Mouse (Mus musculus) midbrain, embryonic 15.5 days (tissue): ENCODE results near the gene Spry2. TPM values are rescaled to one million over a fixed set of nuclear protein-coding genes. Genes with fewer than 3 reads are reported as not detected.

Experiments used
- ATAC-seq: fragments of 200-750 bp; cut with Nextera tagmentation; replicated peaks from 2 replicates; pipeline ENCODE4 v1.8.0; 2017; ENCODE audit warnings: moderate TSS enrichment
- H3K27ac ChIP-seq: fragments of 300-500 bp; sonication (generic); 2 replicates; pipeline ENCODE4 v1.5.1; 2015; ENCODE audit warnings: mild to moderate bottlenecking, inconsistent platforms
- H3K27me3 ChIP-seq: fragments of 300-500 bp; sonication (generic); replicated peaks from 2 replicates; pipeline ENCODE4 v1.6.1; 2015; ENCODE audit warnings: inconsistent platforms
- H3K36me3 ChIP-seq: fragments of 300-500 bp; sonication (generic); replicated peaks from 2 replicates; pipeline ENCODE4 v1.6.1; 2015; ENCODE audit warnings: inconsistent platforms
- H3K4me1 ChIP-seq: fragments of 300-500 bp; sonication (generic); 2 replicates; pipeline ENCODE4 v1.6.1; 2015; ENCODE audit warnings: inconsistent platforms
- H3K4me2 ChIP-seq: fragments of 300-500 bp; sonication (generic); 2 replicates; pipeline ENCODE4 v1.6.1; 2015; ENCODE audit warnings: inconsistent platforms, mild to moderate bottlenecking, moderate library complexity
- H3K4me3 ChIP-seq: fragments of 300-500 bp; sonication (generic); 2 replicates; pipeline ENCODE4 v1.5.1; 2015; ENCODE audit warnings: mild to moderate bottlenecking, inconsistent platforms
- H3K9ac ChIP-seq: fragments of 300-500 bp; sonication (generic); 2 replicates; pipeline ENCODE4 v1.6.1; 2015; ENCODE audit warnings: mild to moderate bottlenecking, inconsistent platforms
- H3K9me3 ChIP-seq: fragments of 300-500 bp; sonication (generic); 2 replicates; pipeline ENCODE4 v1.6.1; 2016; ENCODE audit warnings: inconsistent platforms
- WGBS: fragments of 180-500 bp; shearing (Covaris S2); methylation state at CpG from one replicate; pipeline ENCODE4 v1.1.7; 2015; ENCODE audit warnings: mixed read lengths; 5-methylcytosine and 5-hydroxymethylcytosine counted together
- polyA plus RNA-seq: library from polyadenylated mRNA; unstranded; fragments of >200 nt; fragmentation: Nextera tagmentation; extraction: Ambion mirVana; gene quantifications from 2 replicates; pipeline ENCODE4 v1.2.1, GENCODE M21; 2015

Gene Spry2
- polyA plus RNA-seq, 1 experiment from 2014 or later = 24.2 TPM

DNA sequence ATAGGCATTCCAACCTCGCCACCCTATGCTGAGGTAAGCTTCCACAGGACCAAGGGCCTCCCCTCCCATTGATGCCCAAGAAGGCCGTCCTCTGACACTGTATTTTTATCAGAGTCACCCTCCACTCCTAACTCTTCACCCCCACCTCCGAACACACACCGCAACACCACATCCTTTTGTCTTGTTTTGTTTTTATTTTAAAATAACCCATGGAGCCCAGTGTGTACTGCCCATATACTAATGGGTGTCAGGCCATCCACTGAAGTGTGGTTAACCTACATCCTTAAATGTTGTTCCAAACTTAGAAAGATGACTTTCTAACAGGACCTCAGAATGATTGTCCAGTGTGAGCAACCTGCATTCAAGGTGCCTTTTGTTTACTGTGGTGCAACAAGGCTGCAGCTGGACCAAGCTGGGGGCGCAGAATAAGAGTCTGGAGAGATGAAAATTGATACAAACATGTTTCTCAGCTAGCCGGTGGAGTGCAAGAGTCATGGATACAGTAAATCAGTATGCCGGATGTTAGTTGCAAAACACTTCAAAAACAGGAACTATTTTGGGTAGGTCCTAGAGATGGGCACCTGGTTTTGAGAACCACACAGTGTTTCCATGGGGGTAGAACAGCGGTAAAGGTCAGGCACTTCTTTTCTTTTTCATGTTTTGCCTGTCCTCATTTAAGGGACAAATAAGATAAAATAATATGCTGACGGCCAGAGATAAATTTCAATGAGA is 9.8 kb downstream of the Spry2 start:
- Histone ChIP-seq H3K4me3 (no peak overlapping the region), H3K9ac (no peak overlapping the region), H3K27ac (no peak overlapping the region), H3K4me2 (no peak overlapping the region), H3K36me3 (no peaks in the 10 kb centered on the region), H3K4me1 (0 out of 2 replicates have a peak, but pooled peaks cover 3% of the 10 kb centered on the region), H3K9me3 (no peaks in the 10 kb centered on the region), H3K27me3 (no peaks in the 10 kb centered on the region)
- no peak for ATAC-seq
- WGBS = 91% methylated on average over 9 of the region's 9 CpGs

DNA sequence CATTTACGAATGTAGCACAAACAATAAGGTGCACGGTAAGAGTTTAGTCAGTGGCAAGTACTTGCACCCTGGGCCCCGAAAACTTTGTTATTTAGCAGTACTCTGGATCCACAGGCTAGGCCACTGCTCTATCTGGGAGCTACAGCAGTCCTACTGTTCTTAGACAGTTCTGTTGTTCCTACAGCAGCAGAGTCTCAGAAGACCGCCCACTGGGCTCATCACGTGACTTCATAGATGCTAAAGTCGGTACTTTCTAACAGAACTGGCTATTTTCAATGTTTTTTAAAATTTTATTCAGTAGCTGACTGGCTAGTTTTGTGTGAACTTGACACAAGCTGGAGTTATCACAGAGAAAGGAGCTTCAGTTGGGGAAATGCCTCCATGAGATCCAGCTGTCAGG is 11.4 kb downstream of the Spry2 start:
- Histone ChIP-seq H3K27me3 (no peaks in the 10 kb centered on the region), H3K27ac (no peak overlapping the region), H3K9ac (no peak overlapping the region), H3K4me3 (no peak overlapping the region), H3K36me3 (no peaks in the 10 kb centered on the region), H3K9me3 (no peaks in the 10 kb centered on the region), H3K4me2 (no peak overlapping the region), H3K4me1 (no peaks in the 10 kb centered on the region)
- ATAC-seq = no peak
- 89% methylated on average over 6 of the region's 6 CpGs for WGBS

DNA sequence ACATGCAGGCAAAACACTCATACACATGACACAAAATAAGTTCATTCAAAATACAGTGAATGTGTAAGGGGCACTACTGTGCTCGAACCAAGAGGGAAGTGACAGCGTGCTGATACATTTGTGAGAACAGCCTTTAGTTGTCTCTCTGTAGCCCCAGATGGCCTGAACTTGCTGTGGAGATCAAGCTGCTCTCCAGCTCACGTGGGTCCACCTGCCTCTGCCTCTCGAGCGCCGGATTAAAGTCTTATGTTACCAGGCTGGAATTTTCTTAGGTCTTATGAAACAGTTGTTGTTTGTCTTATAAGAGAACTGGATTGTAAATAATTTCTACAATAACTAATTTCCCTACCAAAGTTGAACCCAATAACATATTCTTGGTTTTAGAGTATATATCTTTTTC is 13.4 kb downstream of the Spry2 start:
- Histone ChIP-seq H3K27me3 (no peaks in the 10 kb centered on the region), H3K4me3 (no peak overlapping the region), H3K36me3 (no peaks in the 10 kb centered on the region), H3K27ac (no peak overlapping the region), H3K9me3 (no peaks in the 10 kb centered on the region), H3K4me1 (no peaks in the 10 kb centered on the region), H3K9ac (no peak overlapping the region), H3K4me2 (no peak overlapping the region)
- WGBS = 93% methylated on average over 6 of the region's 6 CpGs
- ATAC-seq = no peak

DNA sequence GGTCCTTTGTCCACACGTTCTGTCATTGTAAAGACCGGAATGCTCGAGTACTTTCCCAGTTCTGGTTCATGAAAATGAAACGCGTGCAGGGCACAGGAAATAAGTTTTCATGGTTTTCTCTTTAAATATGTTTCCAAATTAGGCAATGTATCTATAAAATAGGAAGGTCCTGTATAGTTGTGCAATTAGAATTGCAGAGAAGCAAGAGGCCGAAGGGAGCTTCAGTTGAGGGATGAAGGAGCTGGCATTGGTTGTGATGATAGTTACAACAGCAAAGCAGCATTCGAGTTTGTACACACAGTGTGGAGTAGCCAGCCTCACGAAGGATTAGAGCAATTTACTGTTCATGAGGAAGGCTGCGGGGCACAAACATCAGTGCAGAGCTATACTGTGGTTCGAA is 18.3 kb downstream of the Spry2 start:
- Histone ChIP-seq H3K4me3 (no peak overlapping the region), H3K27me3 (no peaks in the 10 kb centered on the region), H3K27ac (no peak overlapping the region), H3K9me3 (no peaks in the 10 kb centered on the region), H3K4me1 (no peaks in the 10 kb centered on the region), H3K36me3 (no peaks in the 10 kb centered on the region), H3K4me2 (no peak overlapping the region), H3K9ac (no peak overlapping the region)
- 85% methylated on average over 10 of the region's 10 CpGs for WGBS
- ATAC-seq = no peak

DNA sequence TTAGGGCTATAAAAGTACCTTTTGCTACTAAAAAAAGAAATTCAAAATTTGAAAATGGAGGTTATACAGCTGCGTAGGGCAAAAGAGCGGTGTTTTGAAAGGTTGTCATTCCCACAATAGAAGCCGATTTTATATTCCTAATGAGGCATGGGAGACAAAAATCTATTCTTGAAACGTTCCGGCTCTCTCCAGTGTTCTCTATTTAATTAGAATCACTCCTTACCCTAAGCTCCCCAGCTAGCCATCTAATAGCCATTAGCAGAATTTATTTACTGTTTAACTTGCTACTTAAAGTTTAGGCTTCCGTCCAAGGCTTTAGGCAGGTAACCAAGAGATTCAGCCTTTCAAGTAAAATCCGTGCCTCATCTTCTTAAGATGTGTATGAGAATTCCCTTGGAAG is 20.2 kb downstream of the Spry2 start:
- Histone ChIP-seq H3K4me1 (no peaks in the 10 kb centered on the region), H3K4me3 (no peak overlapping the region), H3K36me3 (no peaks in the 10 kb centered on the region), H3K9me3 (no peaks in the 10 kb centered on the region), H3K4me2 (no peak overlapping the region), H3K27me3 (no peaks in the 10 kb centered on the region), H3K9ac (no peak overlapping the region), H3K27ac (no peak overlapping the region)
- 40% methylated on average over 7 of the region's 7 CpGs for WGBS
- ATAC-seq = no peak

DNA sequence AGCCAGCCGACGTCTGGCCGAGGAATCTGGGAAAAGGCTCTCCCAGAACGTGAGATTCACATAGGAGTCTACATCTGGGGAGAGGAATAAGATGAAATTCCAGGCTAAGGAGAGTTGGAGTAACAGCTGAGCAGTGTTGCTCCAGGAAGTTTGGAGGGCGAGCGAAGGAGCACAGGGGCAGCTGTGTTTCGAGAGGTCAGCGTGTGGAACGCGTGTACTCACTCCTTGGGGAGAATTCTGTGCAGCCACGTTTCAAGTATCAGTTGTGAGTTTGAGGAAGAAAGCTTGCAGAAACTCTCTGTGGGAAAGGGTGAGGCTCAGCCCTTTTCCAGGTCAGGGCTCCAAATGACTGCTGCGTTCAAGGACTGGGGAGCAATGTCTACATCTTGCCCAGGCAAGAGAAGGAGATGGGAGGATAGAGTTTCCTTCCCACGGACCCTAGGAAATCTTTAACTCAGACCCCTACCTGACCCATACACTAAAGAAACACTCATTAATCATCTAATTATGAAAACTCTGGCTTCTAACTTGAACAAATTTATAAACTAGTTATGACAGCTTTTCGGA is 26.2 kb downstream of the Spry2 start:
- ATAC-seq = no peak
- Histone ChIP-seq H3K4me3 (no peak overlapping the region), H3K4me1 (no peaks in the 10 kb centered on the region), H3K36me3 (no peaks in the 10 kb centered on the region), H3K9ac (no peak overlapping the region), H3K27ac (no peak overlapping the region), H3K27me3 (no peaks in the 10 kb centered on the region), H3K9me3 (no peaks in the 10 kb centered on the region), H3K4me2 (no peak overlapping the region)
- 84% methylated on average over 14 of the region's 14 CpGs for WGBS

DNA sequence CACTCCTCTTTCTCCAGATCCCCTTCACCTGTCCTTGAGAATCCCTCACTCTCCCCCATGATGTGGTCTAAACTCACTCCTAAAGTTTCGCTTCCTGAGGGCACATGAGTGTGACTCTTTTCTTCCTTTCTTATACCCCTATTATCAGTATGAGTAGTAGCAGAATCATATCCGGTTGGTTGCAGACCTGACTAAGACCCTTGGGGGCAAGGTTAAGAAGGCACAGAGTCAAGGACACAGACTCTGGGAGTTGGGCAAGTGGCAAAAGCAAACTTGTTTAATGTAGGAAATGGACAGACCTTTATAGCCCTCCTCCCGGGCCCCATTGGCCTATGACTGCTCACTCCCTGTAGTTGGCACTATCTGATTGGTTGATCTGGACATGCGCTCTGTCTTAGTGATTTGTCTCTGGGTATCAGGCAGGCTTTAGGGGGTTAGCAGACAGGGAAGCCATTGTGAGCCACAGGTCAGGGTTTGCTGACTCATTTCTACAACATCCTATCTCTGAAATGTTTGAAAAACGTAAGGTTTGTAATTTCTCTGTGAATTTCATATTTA is 31.2 kb downstream of the Spry2 start:
- Histone ChIP-seq H3K4me2 (no peak overlapping the region), H3K9ac (no peak overlapping the region), H3K4me3 (no peak overlapping the region), H3K36me3 (no peaks in the 10 kb centered on the region), H3K27me3 (no peaks in the 10 kb centered on the region), H3K9me3 (no peaks in the 10 kb centered on the region), H3K27ac (no peak overlapping the region), H3K4me1 (no peaks in the 10 kb centered on the region)
- no peak for ATAC-seq
- 94% methylated on average over 5 of the region's 5 CpGs for WGBS

DNA sequence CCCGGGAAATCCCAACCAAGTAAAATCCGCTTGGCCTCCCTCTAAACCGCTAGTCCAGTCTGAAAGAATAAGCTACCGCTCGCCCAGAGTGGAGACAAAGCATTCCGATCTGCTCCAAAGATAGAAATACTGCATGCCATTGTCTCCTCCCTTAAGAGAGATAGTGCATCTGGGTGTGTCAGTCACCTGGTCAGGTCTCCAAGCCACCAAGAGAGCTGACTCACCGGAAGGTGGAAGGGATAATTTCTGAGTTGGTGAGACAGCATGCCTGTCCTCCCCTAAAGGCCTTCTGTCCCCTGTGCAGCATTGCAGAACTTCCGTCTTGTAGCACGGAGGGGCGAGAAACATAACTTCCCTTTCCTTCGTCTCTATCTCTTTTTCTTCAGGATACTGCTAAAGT is 34.4 kb downstream of the Spry2 start:
- Histone ChIP-seq H3K27me3 (no peaks in the 10 kb centered on the region), H3K9ac (no peak overlapping the region), H3K4me2 (no peak overlapping the region), H3K4me1 (no peaks in the 10 kb centered on the region), H3K9me3 (no peaks in the 10 kb centered on the region), H3K4me3 (no peak overlapping the region), H3K36me3 (no peaks in the 10 kb centered on the region), H3K27ac (no peak overlapping the region)
- ATAC-seq = no peak
- WGBS = 75% methylated on average over 11 of the region's 11 CpGs

DNA sequence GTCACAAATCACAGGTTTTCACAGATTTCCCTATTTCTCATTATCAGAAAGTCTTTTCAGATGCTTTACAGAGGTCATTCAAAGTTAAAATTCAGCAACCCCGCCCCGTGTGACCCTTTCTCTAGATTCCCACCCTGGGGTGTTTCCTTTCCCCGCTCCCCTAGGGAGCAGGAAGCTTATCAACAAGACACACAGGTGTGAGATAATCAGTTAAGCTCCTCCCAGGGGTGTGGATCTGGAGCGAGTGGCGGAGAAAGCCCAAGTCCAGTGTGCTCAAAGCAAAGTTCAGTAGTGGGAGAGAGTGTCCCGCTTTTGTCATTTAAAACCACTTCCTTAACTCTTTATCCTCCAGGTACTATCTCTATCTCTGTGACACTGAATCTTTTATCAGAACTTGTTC is 35.7 kb downstream of the Spry2 start:
- Histone ChIP-seq H3K36me3 (no peaks in the 10 kb centered on the region), H3K9me3 (no peaks in the 10 kb centered on the region), H3K4me1 (no peaks in the 10 kb centered on the region), H3K9ac (no peak overlapping the region), H3K4me2 (no peak overlapping the region), H3K4me3 (no peak overlapping the region), H3K27ac (no peak overlapping the region), H3K27me3 (no peaks in the 10 kb centered on the region)
- WGBS = 45% methylated on average over 6 of the region's 6 CpGs
- no peak for ATAC-seq

DNA sequence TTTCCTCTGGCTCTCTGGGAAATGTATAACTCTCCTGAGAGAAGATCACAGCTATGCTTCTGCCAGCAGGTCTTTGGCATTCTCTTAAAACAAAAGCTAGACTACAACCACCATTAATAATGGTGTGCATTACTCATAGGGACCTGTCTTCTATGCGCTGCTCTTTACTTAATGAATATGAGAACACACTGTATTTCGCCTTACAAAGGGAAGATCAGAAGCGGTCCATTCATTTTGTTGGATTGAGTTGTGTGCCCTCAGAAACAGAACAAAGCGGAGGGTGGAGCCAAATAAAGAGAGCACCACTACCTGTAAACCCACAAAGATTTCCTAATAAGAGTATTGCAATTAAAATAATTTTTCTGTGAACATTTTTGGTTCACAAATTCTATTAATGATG is 36.3 kb downstream of the Spry2 start:
- Histone ChIP-seq H3K4me3 (no peak overlapping the region), H3K9me3 (no peaks in the 10 kb centered on the region), H3K4me1 (no peaks in the 10 kb centered on the region), H3K27ac (no peak overlapping the region), H3K36me3 (no peaks in the 10 kb centered on the region), H3K27me3 (no peaks in the 10 kb centered on the region), H3K9ac (no peak overlapping the region), H3K4me2 (no peak overlapping the region)
- WGBS = 87% methylated on average over 4 of the region's 4 CpGs
- no peak for ATAC-seq

DNA sequence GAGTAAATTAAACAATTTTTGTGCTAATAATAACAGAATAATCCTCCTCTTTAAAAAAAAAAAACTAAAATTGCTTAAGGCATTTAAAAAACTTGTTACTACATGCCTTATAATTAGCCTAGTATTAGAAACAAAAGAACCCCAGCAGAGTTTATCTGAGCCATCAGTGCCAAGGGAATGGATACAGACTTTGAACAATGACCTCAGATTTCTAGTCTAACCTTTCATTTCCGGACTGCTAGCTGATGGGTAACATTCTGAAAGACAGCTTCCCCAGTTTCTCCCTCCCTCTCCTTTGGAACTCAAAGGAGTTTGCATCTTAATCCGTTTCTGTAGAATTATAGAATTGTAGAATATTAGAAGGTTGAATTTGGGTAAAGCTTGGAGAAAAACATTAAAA is 36.7 kb downstream of the Spry2 start:
- WGBS = 24% methylated on average over 2 of the region's 2 CpGs
- ATAC-seq = no peak
- Histone ChIP-seq H3K4me1 (no peaks in the 10 kb centered on the region), H3K36me3 (no peaks in the 10 kb centered on the region), H3K9me3 (no peaks in the 10 kb centered on the region), H3K4me2 (no peak overlapping the region), H3K27me3 (no peaks in the 10 kb centered on the region), H3K9ac (no peak overlapping the region), H3K4me3 (no peak overlapping the region), H3K27ac (no peak overlapping the region)

DNA sequence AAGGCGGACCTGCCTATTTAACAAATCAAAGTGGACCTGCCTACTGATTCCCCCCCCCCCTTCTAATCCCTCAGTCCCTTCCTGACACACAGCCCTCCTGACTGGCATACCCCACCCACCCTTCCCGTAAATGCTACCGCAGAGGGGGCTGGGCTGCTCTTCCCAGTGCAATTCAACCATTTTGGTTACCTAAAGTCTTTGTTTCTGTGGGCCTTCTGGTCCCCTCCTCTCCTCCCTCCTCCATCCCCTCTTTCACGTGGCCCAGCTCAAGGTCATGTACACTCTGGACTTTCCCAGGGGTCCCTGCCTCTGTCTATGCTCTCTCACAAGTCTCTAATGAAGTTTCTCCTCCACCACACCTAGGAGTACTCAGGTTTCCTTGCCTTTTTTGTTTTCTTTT is 37.3 kb downstream of the Spry2 start:
- Histone ChIP-seq H3K36me3 (no peaks in the 10 kb centered on the region), H3K4me3 (no peak overlapping the region), H3K4me1 (no peaks in the 10 kb centered on the region), H3K27me3 (no peaks in the 10 kb centered on the region), H3K27ac (no peak overlapping the region), H3K9ac (no peak overlapping the region), H3K9me3 (no peaks in the 10 kb centered on the region), H3K4me2 (no peak overlapping the region)
- whole genome bisulfite sequencing = 15% methylated on average over 4 of the region's 4 CpGs
- ATAC-seq = no peak

DNA sequence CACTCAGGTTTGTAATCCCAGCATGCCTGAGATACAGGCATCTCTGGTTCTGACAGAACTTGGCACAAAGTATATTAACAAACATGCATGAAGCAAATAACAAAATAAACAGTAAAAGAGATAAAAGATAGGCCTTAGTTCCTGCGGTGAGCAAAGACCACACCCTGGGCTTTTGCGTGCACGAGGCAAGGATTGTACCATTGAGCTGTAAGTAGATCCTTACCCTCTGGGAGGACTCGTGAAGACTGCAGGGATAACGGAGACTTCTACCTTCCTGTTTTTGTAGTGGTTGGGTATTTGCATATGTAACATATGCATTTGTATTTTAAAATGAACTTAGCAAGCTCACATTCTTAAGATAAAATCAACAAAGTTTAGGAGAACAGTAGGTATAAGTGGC is 37.7 kb downstream of the Spry2 start:
- Histone ChIP-seq H3K27ac (no peak overlapping the region), H3K4me2 (no peak overlapping the region), H3K36me3 (no peaks in the 10 kb centered on the region), H3K27me3 (no peaks in the 10 kb centered on the region), H3K4me3 (no peak overlapping the region), H3K9me3 (no peaks in the 10 kb centered on the region), H3K4me1 (no peaks in the 10 kb centered on the region), H3K9ac (no peak overlapping the region)
- WGBS = 22% methylated on average over 5 of the region's 5 CpGs
- no peak for ATAC-seq
